Mouse (Mus musculus) stomach, embryonic 14.5 days (tissue): ENCODE data around the gene Sdhc. TPM values are rescaled to one million over a fixed set of nuclear protein-coding genes. Genes with fewer than 3 reads are reported as not detected.
A peak's percentile ranks its signal among the peaks of the same experiment; 100 is the strongest.

Experiments used
- ATAC-seq: fragments of 200-750 bp; cut with Nextera tagmentation; 2 replicates; pipeline ENCODE4 v1.8.0; 2017; ENCODE audit warnings: low read depth, moderate TSS enrichment; ENCODE audit not compliant: insufficient number of reproducible peaks, insufficient read depth, low FRiP score
- H3K27ac ChIP-seq: fragments of 300-500 bp; sonication (generic); 2 replicates; pipeline ENCODE4 v1.5.1; 2014; ENCODE audit warnings: mild to moderate bottlenecking, low read length, moderate library complexity, mixed read lengths
- H3K27me3 ChIP-seq: fragments of 300-500 bp; sonication (generic); 2 replicates; pipeline ENCODE4 v1.6.1; 2014; ENCODE audit warnings: low read length, control low read depth, mixed read lengths; ENCODE audit not compliant: control insufficient read depth, insufficient read depth
- H3K36me3 ChIP-seq: fragments of 300-500 bp; sonication (generic); 2 replicates; pipeline ENCODE4 v1.6.1; 2014; ENCODE audit warnings: mild to moderate bottlenecking, control low read depth, low read length, moderate library complexity, mixed read lengths; ENCODE audit not compliant: control insufficient read depth, insufficient read depth
- H3K4me1 ChIP-seq: fragments of 300-500 bp; sonication (generic); 2 replicates; pipeline ENCODE4 v1.6.1; 2014; ENCODE audit warnings: low read length, control low read depth, mixed read lengths; ENCODE audit not compliant: control insufficient read depth, insufficient read depth
- H3K4me2 ChIP-seq: fragments of 300-500 bp; sonication (generic); replicated peaks from 2 replicates; pipeline ENCODE4 v1.6.1; 2014; ENCODE audit warnings: low read depth, low read length, control low read depth
- H3K4me3 ChIP-seq: fragments of 300-500 bp; sonication (generic); 2 replicates; pipeline ENCODE4 v1.5.1; 2014; ENCODE audit warnings: low read depth, low read length, control low read depth
- H3K9ac ChIP-seq: fragments of 300-500 bp; sonication (generic); replicated peaks from 2 replicates; pipeline ENCODE4 v1.6.1; 2014; ENCODE audit warnings: low read depth, mild to moderate bottlenecking, control low read depth, low read length, moderate library complexity, mixed read lengths
- H3K9me3 ChIP-seq: fragments of 300-500 bp; sonication (generic); 2 replicates; pipeline ENCODE4 v1.6.1; 2016; ENCODE audit warnings: low read depth, low read length, control low read depth; ENCODE audit not compliant: control insufficient read depth
- WGBS: fragments of 180-500 bp; shearing (Covaris S2); extraction: QIAGEN DNeasy Blood & Tissue Kit; methylation state at CpG from one replicate; pipeline ENCODE4 v1.1.7; 2014; 5-methylcytosine and 5-hydroxymethylcytosine counted together
- polyA plus RNA-seq: library from polyadenylated mRNA; unstranded; fragments of >200 nt; fragmentation: Nextera tagmentation; extraction: Ambion mirVana; gene quantifications from 2 replicates; pipeline ENCODE4 v1.2.1, GENCODE M21; 2014

Sdhc gene
- polyA plus RNA-seq, 1 experiment from 2014 or later: 311 TPM

GRCm38 (mm10) chr1:171190832-171191231, 40.4 kb upstream of the Sdhc start:
- 94% methylated on average over 9 of the region's 9 CpGs for WGBS
- Histone ChIP-seq H3K4me2 (no peak overlapping the region), H3K4me3 (no peak overlapping the region), H3K36me3 (no peaks in the 10 kb centered on the region), H3K9me3 (no peaks in the 10 kb centered on the region), H3K9ac (no peak overlapping the region), H3K27ac (no peak overlapping the region), H3K27me3 (peaks cover 13% of the 10 kb centered on the region), H3K4me1 (peaks cover 32% of the 10 kb centered on the region)
- no peak for ATAC-seq

GRCm38 (mm10) chr1:171189476-171190114, 39.2 kb upstream of the Sdhc start:
- Histone ChIP-seq H3K27ac (peak overlapping the region; percentile 69), H3K4me1 (peaks cover 29% of the 10 kb centered on the region), H3K9me3 (no peaks in the 10 kb centered on the region), H3K27me3 (peaks cover 6% of the 10 kb centered on the region; the same call in 1 of the 2 replicates), H3K4me3 (no peak overlapping the region), H3K36me3 (no peaks in the 10 kb centered on the region), H3K9ac (no peak overlapping the region), H3K4me2 (peak overlapping the region; percentile 26; the same call in 1 of the 2 replicates)
- 0 out of 2 replicates have a peak, but pooled peaks have one; percentile 47 for ATAC-seq
- 36% methylated on average over 14 of the region's 14 CpGs for WGBS

- peak overlapping the region; percentile 26; the same call in 1 of the 2 replicates for H3K4me2 ChIP-seq
- H3K4me1 ChIP-seq: peaks cover 24% of the 10 kb centered on the region
- H3K9ac ChIP-seq: no peak overlapping the region
- ATAC-seq: 0 out of 2 replicates have a peak, but pooled peaks have one; percentile 20
- H3K9me3 ChIP-seq: no peaks in the 10 kb centered on the region
- WGBS: 10% methylated on average over 8 of the region's 8 CpGs
- H3K36me3 ChIP-seq: no peaks in the 10 kb centered on the region
- H3K27me3 ChIP-seq: peaks cover 4% of the 10 kb centered on the region; the same call in 1 of the 2 replicates
- no peak overlapping the region for H3K4me3 ChIP-seq
- peak overlapping the region; percentile 69 for H3K27ac ChIP-seq
These were observed 38.6 kb upstream of the Sdhc start for GRCm38 (mm10) chr1:171189046-171189445.

GRCm38 (mm10) chr1:171187851-171188700, 37.7 kb upstream of the Sdhc start:
- 75% methylated on average over 13 of the region's 13 CpGs for WGBS

GRCm38 (mm10) chr1:171185655-171186054, 35.3 kb upstream of the Sdhc start:
- Histone ChIP-seq H3K27ac (no peak overlapping the region), H3K36me3 (no peaks in the 10 kb centered on the region), H3K9ac (no peak overlapping the region), H3K4me1 (peaks cover 13% of the 10 kb centered on the region), H3K4me3 (no peak overlapping the region), H3K27me3 (no peaks in the 10 kb centered on the region), H3K4me2 (no peak overlapping the region), H3K9me3 (no peaks in the 10 kb centered on the region)
- ATAC-seq: no peak
- WGBS: 61% methylated on average over 8 of the region's 8 CpGs

More at GRCm38 (mm10) chr1:171187851-171188700, 37.7 kb upstream of the Sdhc start:
- no peak overlapping the region for H3K27ac ChIP-seq
- ATAC-seq: no peak
- H3K36me3 ChIP-seq: no peaks in the 10 kb centered on the region
- peaks cover 18% of the 10 kb centered on the region for H3K4me1 ChIP-seq
- H3K4me2 ChIP-seq: no peak overlapping the region
- no peak overlapping the region for H3K4me3 ChIP-seq
- no peak overlapping the region for H3K9ac ChIP-seq
- no peaks in the 10 kb centered on the region for H3K27me3 ChIP-seq
- no peaks in the 10 kb centered on the region for H3K9me3 ChIP-seq

- no peak for ATAC-seq
- Histone ChIP-seq H3K4me2 (no peak overlapping the region), H3K27ac (no peak overlapping the region), H3K36me3 (no peaks in the 10 kb centered on the region), H3K9me3 (no peaks in the 10 kb centered on the region), H3K27me3 (no peaks in the 10 kb centered on the region), H3K9ac (no peak overlapping the region), H3K4me3 (no peak overlapping the region), H3K4me1 (peaks cover 7% of the 10 kb centered on the region)
- 75% methylated on average over 7 of the region's 7 CpGs for WGBS
These were observed 33.9 kb upstream of the Sdhc start for GRCm38 (mm10) chr1:171184314-171184713.

GRCm38 (mm10) chr1:171183620-171184019, 33.2 kb upstream of the Sdhc start:
- H3K4me2 ChIP-seq: no peak overlapping the region
- ATAC-seq: no peak

GRCm38 (mm10) chr1:171183025-171183424, 32.6 kb upstream of the Sdhc start:
- Histone ChIP-seq H3K4me3 (no peak overlapping the region), H3K27me3 (no peaks in the 10 kb centered on the region), H3K4me1 (no peaks in the 10 kb centered on the region), H3K36me3 (no peaks in the 10 kb centered on the region), H3K9ac (no peak overlapping the region), H3K27ac (no peak overlapping the region), H3K9me3 (no peaks in the 10 kb centered on the region), H3K4me2 (no peak overlapping the region)
- 79% methylated on average over 3 of the region's 3 CpGs for WGBS
- ATAC-seq: no peak

More at GRCm38 (mm10) chr1:171183620-171184019, 33.2 kb upstream of the Sdhc start:
- Histone ChIP-seq H3K4me3 (no peak overlapping the region), H3K4me1 (peaks cover under 1% of the 10 kb centered on the region; the same call in 1 of the 2 replicates), H3K27ac (no peak overlapping the region), H3K9me3 (no peaks in the 10 kb centered on the region), H3K27me3 (no peaks in the 10 kb centered on the region), H3K36me3 (no peaks in the 10 kb centered on the region), H3K9ac (no peak overlapping the region)
- 66% methylated on average over 3 of the region's 3 CpGs for WGBS
